Mouse (Mus musculus) frontal cortex, adult (tissue): Measurements from ENCODE around the gene Rbms3.

ENCODE experiments used
- ATAC-seq: cut with Nextera tagmentation; 2 replicates; pipeline ENCODE4 v1.9.2; 2017; ENCODE audit warnings: mild to moderate bottlenecking, moderate library complexity, mixed read lengths; ENCODE audit not compliant: low TSS enrichment

The Rbms3 gene

GRCm38 (mm10) chr9:116903304-116903993 lies 726.3 kb downstream of the Rbms3 start:
- ATAC-seq, result no peak

GRCm38 (mm10) chr9:116899403-116899802 lies 730.3 kb downstream of the Rbms3 start:
- no peak for ATAC-seq

- ATAC-seq, result no peak
These were observed 742.6 kb downstream of the Rbms3 start for GRCm38 (mm10) chr9:116886973-116887680.

GRCm38 (mm10) chr9:116885617-116886016 lies 744.1 kb downstream of the Rbms3 start:
- no peak for ATAC-seq

- no peak for ATAC-seq
These were observed 749.2 kb downstream of the Rbms3 start for GRCm38 (mm10) chr9:116880503-116880902.

- no peak for ATAC-seq
These were observed 749.9 kb downstream of the Rbms3 start for GRCm38 (mm10) chr9:116879600-116880457.

GRCm38 (mm10) chr9:116876786-116877185 lies 752.9 kb downstream of the Rbms3 start:
- no peak for ATAC-seq

GRCm38 (mm10) chr9:116873976-116874320 lies 755.8 kb downstream of the Rbms3 start:
- no peak for ATAC-seq

- peak; percentile 84 for ATAC-seq
These were observed 756.4 kb downstream of the Rbms3 start for GRCm38 (mm10) chr9:116873033-116873975.

GRCm38 (mm10) chr9:116872346-116872745 lies 757.4 kb downstream of the Rbms3 start:
- ATAC-seq, result no peak

- no peak for ATAC-seq
These were observed 758.1 kb downstream of the Rbms3 start for GRCm38 (mm10) chr9:116871576-116871975.

- no peak for ATAC-seq
These were observed 763.7 kb downstream of the Rbms3 start for GRCm38 (mm10) chr9:116866060-116866459.

- no peak for ATAC-seq
These were observed 766.1 kb downstream of the Rbms3 start for GRCm38 (mm10) chr9:116863626-116864025.

GRCm38 (mm10) chr9:116862341-116862740 lies 767.4 kb downstream of the Rbms3 start:
- no peak for ATAC-seq

GRCm38 (mm10) chr9:116857861-116858595 lies 771.7 kb downstream of the Rbms3 start:
- ATAC-seq, result no peak

- ATAC-seq, result peak; percentile 67
These were observed 772.6 kb downstream of the Rbms3 start for GRCm38 (mm10) chr9:116857151-116857550.

GRCm38 (mm10) chr9:116855744-116856143 lies 774.0 kb downstream of the Rbms3 start:
- no peak for ATAC-seq

GRCm38 (mm10) chr9:116848905-116849304 lies 780.8 kb downstream of the Rbms3 start:
- ATAC-seq, result no peak

- no peak for ATAC-seq
These were observed 781.5 kb downstream of the Rbms3 start for GRCm38 (mm10) chr9:116848166-116848565.

- ATAC-seq, result no peak
These were observed 782.2 kb downstream of the Rbms3 start for GRCm38 (mm10) chr9:116847241-116848135.
